17 mouse cellular contexts compared by ENCODE assay signal in the genomic region with DNA sequence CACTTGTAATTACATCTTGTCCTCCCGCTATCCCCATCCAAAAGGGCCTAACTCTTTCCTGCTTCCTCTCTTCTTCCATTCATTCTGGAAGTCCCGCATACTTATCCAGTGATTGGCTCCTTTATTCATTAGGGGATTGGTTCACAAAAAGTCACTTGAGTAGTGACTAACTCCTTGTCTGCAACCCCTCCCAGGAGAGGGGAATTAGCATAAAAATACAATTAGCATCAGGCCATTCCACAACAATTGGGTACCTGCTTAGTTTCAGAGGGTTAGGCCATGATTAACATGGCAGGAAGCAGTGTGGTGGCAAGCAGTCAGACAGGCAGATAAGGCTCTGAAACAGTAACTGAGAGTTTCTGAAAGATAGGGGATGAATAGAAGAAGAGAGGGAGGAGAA.
"Had no signal": no experiment of that assay in that cellular context is flagged by ENCODE, and none has a peak within 500 bp of the region (broad histone marks: within the 10 kb centered on the region; RNA-seq: fewer than 3 reads in every experiment).

No protein-coding gene starts in this region.

- H3K27me3 ChIP-seq: midbrain, embryonic 12.5 days; neural tube, embryonic 13.5 days; neural tube, embryonic 15.5 days had no signal

- H3K4me3 ChIP-seq: midbrain, embryonic 10.5 days; midbrain, embryonic 12.5 days; myocyte; neural tube, embryonic 13.5 days; neural tube, embryonic 15.5 days had no signal

- H3K9me3 ChIP-seq: midbrain, embryonic 10.5 days; midbrain, embryonic 12.5 days; neural tube, embryonic 13.5 days; neural tube, embryonic 15.5 days had no signal

- H3K36me3 ChIP-seq: midbrain, embryonic 10.5 days; midbrain, embryonic 12.5 days; neural tube, embryonic 13.5 days; neural tube, embryonic 15.5 days had no signal

- H3K27ac ChIP-seq: midbrain, embryonic 10.5 days; midbrain, embryonic 12.5 days; neural tube, embryonic 13.5 days; neural tube, embryonic 15.5 days had no signal

- H3K4me1 ChIP-seq: midbrain, embryonic 10.5 days; midbrain, embryonic 12.5 days; neural tube, embryonic 13.5 days; neural tube, embryonic 15.5 days had no signal

- DNase-seq: lung, embryonic 14.5 days; lung, postnatal 10 days; lung, postnatal 4 days; midbrain, embryonic 14.5 days; retina, postnatal 1 day; right cerebral cortex, adult 18-20 months; right cerebral cortex, postnatal 25 days; right cerebral cortex, postnatal 4 days; spleen, adult 18-20 months; thymus, adult 18-20 months; thymus, postnatal 14 days; thymus, postnatal 36 days had no signal
